Mouse (Mus musculus): ENCODE measurements around the gene Rab5c. TPM values are rescaled to one million over a fixed set of nuclear protein-coding genes. Genes with fewer than 3 reads are reported as not detected.

The Rab5c gene
- polyA plus RNA-seq, 1 experiment from 2014 or later = 39.4 TPM

GRCm38 (mm10) chr11:100693154-100693553, 44.9 kb downstream of the Rab5c start:
- H3K9me3 ChIP-seq (ENCODE audit: control insufficient read depth, low read length) = no peaks in the 10 kb centered on the region
- H3K9ac ChIP-seq (ENCODE audit: low read length) = no peak overlapping the region
- no peak overlapping the region for H3K27ac ChIP-seq (ENCODE audit: low read depth, low read length)
- DNase-seq (ENCODE audit: low spot score) (no peak), ATAC-seq (replicated peaks; ENCODE audit: low FRiP score) (no peak)
- no peak overlapping the region for H3K4me2 ChIP-seq (ENCODE audit: low read depth, low read length, severe bottlenecking)
- H3K4me3 ChIP-seq (ENCODE audit: low read depth, low read length) = no peak overlapping the region
- H3K27me3 ChIP-seq (ENCODE audit: control insufficient read depth, insufficient read depth, low read length) = peaks cover 10% of the 10 kb centered on the region; the same call in 1 of the 2 replicates
- no peaks in the 10 kb centered on the region for H3K36me3 ChIP-seq (ENCODE audit: control insufficient read depth, insufficient read depth, low read length)
- WGBS = 29% methylated on average over 5 of the region's 5 CpGs
- H3K4me1 ChIP-seq (replicated peaks; ENCODE audit: control insufficient read depth, insufficient read depth, low read length) = no peaks in the 10 kb centered on the region; the same call in 1 of the 2 replicates

- Histone ChIP-seq H3K4me2 (ENCODE audit: low read depth, low read length, severe bottlenecking) (peak within 1 kb of the TSS; percentile 50), H3K9me3 (ENCODE audit: control insufficient read depth, low read length) (no peaks in the 10 kb centered on the region), H3K27ac (ENCODE audit: low read depth, low read length) (no peak within 1 kb of the TSS), H3K9ac (ENCODE audit: low read length) (no peak within 1 kb of the TSS), H3K4me3 (ENCODE audit: low read depth, low read length) (peak within 1 kb of the TSS; percentile 11; the same call in 1 of the 2 replicates), H3K27me3 (ENCODE audit: control insufficient read depth, insufficient read depth, low read length) (peaks cover 10% of the 10 kb centered on the region; the same call in 1 of the 2 replicates), H3K4me1 (replicated peaks; ENCODE audit: control insufficient read depth, insufficient read depth, low read length) (no peaks in the 10 kb centered on the region; the same call in 1 of the 2 replicates), H3K36me3 (ENCODE audit: control insufficient read depth, insufficient read depth, low read length) (no peaks in the 10 kb centered on the region)
- no peak for DNase-seq (ENCODE audit: low spot score)
- 2% methylated on average over 23 of the region's 23 CpGs for WGBS
- no peak for ATAC-seq (replicated peaks; ENCODE audit: low FRiP score)
These were observed 45.8 kb downstream of the Rab5c start, which contains the start of gene Zfp385c for GRCm38 (mm10) chr11:100692164-100692616. TSS of gene Zfp385c (minus strand) at chr11:100692455.

- Histone ChIP-seq H3K9ac (ENCODE audit: low read length) (no peak overlapping the region), H3K27me3 (ENCODE audit: control insufficient read depth, insufficient read depth, low read length) (peaks cover 10% of the 10 kb centered on the region; the same call in 1 of the 2 replicates), H3K4me2 (ENCODE audit: low read depth, low read length, severe bottlenecking) (no peak overlapping the region), H3K27ac (ENCODE audit: low read depth, low read length) (no peak overlapping the region), H3K4me3 (ENCODE audit: low read depth, low read length) (no peak overlapping the region), H3K4me1 (replicated peaks; ENCODE audit: control insufficient read depth, insufficient read depth, low read length) (no peaks in the 10 kb centered on the region; the same call in 1 of the 2 replicates), H3K9me3 (ENCODE audit: control insufficient read depth, low read length) (no peaks in the 10 kb centered on the region), H3K36me3 (ENCODE audit: control insufficient read depth, insufficient read depth, low read length) (no peaks in the 10 kb centered on the region)
- WGBS = 81% methylated on average over 7 of the region's 7 CpGs
- DNase-seq (ENCODE audit: low spot score) (no peak), ATAC-seq (replicated peaks; ENCODE audit: low FRiP score) (no peak)
These were observed 47.6 kb downstream of the Rab5c start for GRCm38 (mm10) chr11:100690389-100690788.

GRCm38 (mm10) chr11:100688443-100688842, 49.6 kb downstream of the Rab5c start:
- Histone ChIP-seq H3K27me3 (ENCODE audit: control insufficient read depth, insufficient read depth, low read length) (peaks cover 10% of the 10 kb centered on the region; the same call in 1 of the 2 replicates), H3K9me3 (ENCODE audit: control insufficient read depth, low read length) (no peaks in the 10 kb centered on the region), H3K27ac (ENCODE audit: low read depth, low read length) (no peak overlapping the region), H3K4me3 (ENCODE audit: low read depth, low read length) (no peak overlapping the region), H3K9ac (ENCODE audit: low read length) (no peak overlapping the region), H3K4me2 (ENCODE audit: low read depth, low read length, severe bottlenecking) (no peak overlapping the region), H3K4me1 (replicated peaks; ENCODE audit: control insufficient read depth, insufficient read depth, low read length) (no peaks in the 10 kb centered on the region; the same call in 1 of the 2 replicates), H3K36me3 (ENCODE audit: control insufficient read depth, insufficient read depth, low read length) (no peaks in the 10 kb centered on the region)
- ATAC-seq (replicated peaks; ENCODE audit: low FRiP score) (no peak), DNase-seq (ENCODE audit: low spot score) (no peak)
- WGBS = 76% methylated on average over 4 of the region's 4 CpGs

GRCm38 (mm10) chr11:100687265-100687664, 50.8 kb downstream of the Rab5c start:
- H3K9me3 ChIP-seq (ENCODE audit: control insufficient read depth, low read length) = no peaks in the 10 kb centered on the region
- no peaks in the 10 kb centered on the region for H3K36me3 ChIP-seq (ENCODE audit: control insufficient read depth, insufficient read depth, low read length)
- H3K4me1 ChIP-seq (replicated peaks; ENCODE audit: control insufficient read depth, insufficient read depth, low read length) = no peaks in the 10 kb centered on the region
- H3K4me2 ChIP-seq (ENCODE audit: low read depth, low read length, severe bottlenecking) = no peak overlapping the region
- DNase-seq (ENCODE audit: low spot score) (no peak), ATAC-seq (replicated peaks; ENCODE audit: low FRiP score) (no peak)
- no peak overlapping the region for H3K27ac ChIP-seq (ENCODE audit: low read depth, low read length)
- H3K9ac ChIP-seq (ENCODE audit: low read length) = no peak overlapping the region
- 82% methylated on average over 7 of the region's 7 CpGs for WGBS
- no peak overlapping the region for H3K4me3 ChIP-seq (ENCODE audit: low read depth, low read length)
- peaks cover 2% of the 10 kb centered on the region; the same call in 1 of the 2 replicates for H3K27me3 ChIP-seq (ENCODE audit: control insufficient read depth, insufficient read depth, low read length)

- WGBS = 79% methylated on average over 3 of the region's 3 CpGs
- Histone ChIP-seq H3K27ac (ENCODE audit: low read depth, low read length) (no peak overlapping the region), H3K9ac (ENCODE audit: low read length) (no peak overlapping the region), H3K4me1 (replicated peaks; ENCODE audit: control insufficient read depth, insufficient read depth, low read length) (no peaks in the 10 kb centered on the region), H3K9me3 (ENCODE audit: control insufficient read depth, low read length) (no peaks in the 10 kb centered on the region), H3K36me3 (ENCODE audit: control insufficient read depth, insufficient read depth, low read length) (no peaks in the 10 kb centered on the region), H3K4me3 (ENCODE audit: low read depth, low read length) (no peak overlapping the region), H3K27me3 (ENCODE audit: control insufficient read depth, insufficient read depth, low read length) (no peaks in the 10 kb centered on the region), H3K4me2 (ENCODE audit: low read depth, low read length, severe bottlenecking) (no peak overlapping the region)
- DNase-seq (ENCODE audit: low spot score) = no peak
- no peak for ATAC-seq (replicated peaks; ENCODE audit: low FRiP score)
These were observed 52.6 kb downstream of the Rab5c start for GRCm38 (mm10) chr11:100685371-100685770.

- no peak overlapping the region for H3K4me2 ChIP-seq (ENCODE audit: low read depth, low read length, severe bottlenecking)
- no peaks in the 10 kb centered on the region for H3K9me3 ChIP-seq (ENCODE audit: control insufficient read depth, low read length)
- no peak overlapping the region for H3K4me3 ChIP-seq (ENCODE audit: low read depth, low read length)
- no peaks in the 10 kb centered on the region for H3K4me1 ChIP-seq (replicated peaks; ENCODE audit: control insufficient read depth, insufficient read depth, low read length)
- DNase-seq (ENCODE audit: low spot score) (no peak), ATAC-seq (replicated peaks; ENCODE audit: low FRiP score) (no peak)
- H3K27ac ChIP-seq (ENCODE audit: low read depth, low read length) = no peak overlapping the region
- 86% methylated on average over 2 of the region's 2 CpGs for WGBS
- H3K9ac ChIP-seq (ENCODE audit: low read length) = no peak overlapping the region
- no peaks in the 10 kb centered on the region for H3K27me3 ChIP-seq (ENCODE audit: control insufficient read depth, insufficient read depth, low read length)
- no peaks in the 10 kb centered on the region for H3K36me3 ChIP-seq (ENCODE audit: control insufficient read depth, insufficient read depth, low read length)
These were observed 53.9 kb downstream of the Rab5c start for GRCm38 (mm10) chr11:100684084-100684483.

GRCm38 (mm10) chr11:100682526-100682925, 55.5 kb downstream of the Rab5c start:
- H3K36me3 ChIP-seq (ENCODE audit: control insufficient read depth, insufficient read depth, low read length) = no peaks in the 10 kb centered on the region
- no peak overlapping the region for H3K4me2 ChIP-seq (ENCODE audit: low read depth, low read length, severe bottlenecking)
- 67% methylated on average over 5 of the region's 5 CpGs for WGBS
- H3K9me3 ChIP-seq (ENCODE audit: control insufficient read depth, low read length) = no peaks in the 10 kb centered on the region
- no peak overlapping the region for H3K27ac ChIP-seq (ENCODE audit: low read depth, low read length)
- no peak overlapping the region for H3K4me3 ChIP-seq (ENCODE audit: low read depth, low read length)
- no peaks in the 10 kb centered on the region for H3K4me1 ChIP-seq (replicated peaks; ENCODE audit: control insufficient read depth, insufficient read depth, low read length)
- no peak overlapping the region for H3K9ac ChIP-seq (ENCODE audit: low read length)
- ATAC-seq (replicated peaks; ENCODE audit: low FRiP score) (no peak), DNase-seq (ENCODE audit: low spot score) (no peak)
- H3K27me3 ChIP-seq (ENCODE audit: control insufficient read depth, insufficient read depth, low read length) = no peaks in the 10 kb centered on the region

GRCm38 (mm10) chr11:100681826-100682225, 56.2 kb downstream of the Rab5c start:
- no peak overlapping the region for H3K9ac ChIP-seq (ENCODE audit: low read length)
- no peak overlapping the region for H3K27ac ChIP-seq (ENCODE audit: low read depth, low read length)
- 82% methylated on average over 5 of the region's 5 CpGs for WGBS
- no peak overlapping the region for H3K4me2 ChIP-seq (ENCODE audit: low read depth, low read length, severe bottlenecking)
- H3K9me3 ChIP-seq (ENCODE audit: control insufficient read depth, low read length) = no peaks in the 10 kb centered on the region
- H3K36me3 ChIP-seq (ENCODE audit: control insufficient read depth, insufficient read depth, low read length) = no peaks in the 10 kb centered on the region
- H3K4me1 ChIP-seq (replicated peaks; ENCODE audit: control insufficient read depth, insufficient read depth, low read length) = no peaks in the 10 kb centered on the region
- DNase-seq (ENCODE audit: low spot score) (no peak), ATAC-seq (replicated peaks; ENCODE audit: low FRiP score) (no peak)
- H3K27me3 ChIP-seq (ENCODE audit: control insufficient read depth, insufficient read depth, low read length) = no peaks in the 10 kb centered on the region
- no peak overlapping the region for H3K4me3 ChIP-seq (ENCODE audit: low read depth, low read length)

Measured in forebrain, embryonic 11.5 days (tissue).